Mouse (Mus musculus) forebrain, postnatal 0 days (tissue): ENCODE data around the gene Lcorl. TPM values are rescaled to one million over a fixed set of nuclear protein-coding genes. Genes with fewer than 3 reads are reported as not detected.
A peak's percentile ranks its signal among the peaks of the same experiment; 100 is the strongest.

Experiments
- ATAC-seq: fragments of 200-750 bp; cut with Nextera tagmentation; 2 replicates; pipeline ENCODE4 v1.8.0; 2017; ENCODE audit warnings: mild to moderate bottlenecking, moderate library complexity
- DNase-seq: peaks from one replicate; pipeline ENCODE4 v3.0.0-alpha.2; 2015
- H3K27ac ChIP-seq: fragments of 300-500 bp; sonication (generic); 2 replicates; pipeline ENCODE4 v1.5.1; 2014; ENCODE audit warnings: low read depth, mild to moderate bottlenecking, antibody characterized with exemption, low read length, moderate library complexity, mixed read lengths
- H3K27me3 ChIP-seq: fragments of 300-500 bp; sonication (generic); 2 replicates; pipeline ENCODE4 v1.6.1; 2014; ENCODE audit warnings: mild to moderate bottlenecking, low read length, mixed read lengths; ENCODE audit not compliant: insufficient read depth
- H3K36me3 ChIP-seq: fragments of 300-500 bp; sonication (generic); 2 replicates; pipeline ENCODE4 v1.6.1; 2014; ENCODE audit warnings: mild to moderate bottlenecking, moderate library complexity; ENCODE audit not compliant: insufficient read depth
- H3K4me1 ChIP-seq: fragments of 300-500 bp; sonication (generic); 2 replicates; pipeline ENCODE4 v1.6.1; 2014; ENCODE audit warnings: antibody characterized with exemption; ENCODE audit not compliant: insufficient read depth
- H3K4me2 ChIP-seq: fragments of 300-500 bp; sonication (generic); 2 replicates; pipeline ENCODE4 v1.6.1; 2014; ENCODE audit warnings: low read depth, mild to moderate bottlenecking, moderate library complexity
- H3K4me3 ChIP-seq: fragments of 300-500 bp; sonication (generic); 2 replicates; pipeline ENCODE4 v1.5.1; 2014; ENCODE audit warnings: low read depth, low read length, mixed read lengths
- H3K9ac ChIP-seq: fragments of 300-500 bp; sonication (generic); 2 replicates; pipeline ENCODE4 v1.6.1; 2014; ENCODE audit warnings: mild to moderate bottlenecking
- H3K9me3 ChIP-seq: fragments of 300-500 bp; sonication (generic); 2 replicates; pipeline ENCODE4 v1.6.1; 2016; ENCODE audit warnings: low read length
- CTCF ChIP-seq: sonication (generic); IDR thresholded peaks from 2 replicates; pipeline ENCODE4 v1.5.1; 2016; ENCODE audit warnings: antibody characterized with exemption, control low read depth, low read depth
- WGBS: fragments of 180-500 bp; shearing (Covaris S2); extraction: QIAGEN DNeasy Blood & Tissue Kit; methylation state at CpG from one replicate; pipeline ENCODE4 v1.1.7; 2014; 5-methylcytosine and 5-hydroxymethylcytosine counted together
- polyA plus RNA-seq: library from polyadenylated mRNA; unstranded; fragments of >200 nt; fragmentation: Nextera tagmentation; extraction: Ambion mirVana; gene quantifications from 2 replicates; pipeline ENCODE4 v1.2.1, GENCODE M21; 2015
- total RNA-seq: library from RNA; depleted of rRNA; stranded (reverse); fragments of >200 nt; gene quantifications from 2 replicates; pipeline ENCODE4 v1.2.3, GENCODE M21; 2014

Lcorl gene
- total and polyA plus RNA-seq, 2 experiments from 2014 or later, result 60.4 to 81.4 TPM

DNA sequence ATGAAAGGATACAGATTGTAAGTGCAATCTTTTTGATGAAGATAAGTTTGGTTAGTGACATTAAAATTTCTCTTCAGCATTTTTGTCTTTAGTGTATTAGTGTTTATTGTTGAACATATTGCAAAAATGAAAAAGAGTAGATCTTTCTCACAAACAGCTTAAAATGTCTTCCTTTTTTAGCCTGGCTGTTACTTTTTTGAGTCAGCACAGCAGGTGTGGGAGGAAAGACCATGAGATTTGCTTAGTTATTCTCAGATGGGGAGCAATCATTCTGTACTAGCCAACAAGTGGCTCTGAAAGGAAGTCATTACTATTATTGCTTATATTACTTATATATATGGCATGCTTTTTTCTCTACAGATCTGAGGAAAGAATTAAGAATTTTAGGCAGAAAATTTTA, 177.5 kb downstream of the Lcorl start:
- H3K9ac ChIP-seq, result no peak overlapping the region
- no peaks in the 10 kb centered on the region for H3K9me3 ChIP-seq
- TF ChIP-seq CTCF, result no peak
- ATAC-seq (no peak), DNase-seq (no peak)
- H3K36me3 ChIP-seq, result no peaks in the 10 kb centered on the region
- no peak overlapping the region for H3K4me2 ChIP-seq
- no peak overlapping the region for H3K4me3 ChIP-seq
- no peak overlapping the region for H3K27ac ChIP-seq
- H3K27me3 ChIP-seq, result no peaks in the 10 kb centered on the region
- H3K4me1 ChIP-seq, result no peaks in the 10 kb centered on the region

DNA sequence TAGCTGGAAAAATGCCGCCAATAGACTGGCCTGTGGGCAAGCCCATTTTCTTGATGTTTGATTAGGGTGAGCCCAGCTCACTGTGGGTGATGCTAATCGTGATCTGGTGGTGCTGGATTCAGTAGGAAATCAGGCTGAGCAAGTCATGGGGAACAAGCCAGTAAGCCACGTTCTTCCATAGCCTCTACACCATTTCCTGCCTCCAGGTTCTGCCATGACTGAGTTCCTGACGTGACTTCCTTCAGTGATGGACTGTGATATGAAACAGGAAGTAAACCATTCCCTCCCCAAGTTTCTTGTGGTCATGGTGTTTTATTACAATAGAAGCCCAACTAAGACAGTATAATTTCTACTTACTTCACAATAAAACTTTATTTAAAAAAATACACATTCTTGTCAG, 179.8 kb downstream of the Lcorl start:
- H3K36me3 ChIP-seq, result no peaks in the 10 kb centered on the region
- no peak overlapping the region for H3K9ac ChIP-seq
- H3K4me2 ChIP-seq, result no peak overlapping the region
- TF ChIP-seq CTCF, result no peak
- no peaks in the 10 kb centered on the region for H3K27me3 ChIP-seq
- DNase-seq, result no peak
- no peak overlapping the region for H3K4me3 ChIP-seq
- H3K4me1 ChIP-seq, result no peaks in the 10 kb centered on the region
- WGBS, result 84% methylated on average over 4 of the region's 4 CpGs
- no peaks in the 10 kb centered on the region for H3K9me3 ChIP-seq
- no peak for ATAC-seq
- no peak overlapping the region for H3K27ac ChIP-seq

DNA sequence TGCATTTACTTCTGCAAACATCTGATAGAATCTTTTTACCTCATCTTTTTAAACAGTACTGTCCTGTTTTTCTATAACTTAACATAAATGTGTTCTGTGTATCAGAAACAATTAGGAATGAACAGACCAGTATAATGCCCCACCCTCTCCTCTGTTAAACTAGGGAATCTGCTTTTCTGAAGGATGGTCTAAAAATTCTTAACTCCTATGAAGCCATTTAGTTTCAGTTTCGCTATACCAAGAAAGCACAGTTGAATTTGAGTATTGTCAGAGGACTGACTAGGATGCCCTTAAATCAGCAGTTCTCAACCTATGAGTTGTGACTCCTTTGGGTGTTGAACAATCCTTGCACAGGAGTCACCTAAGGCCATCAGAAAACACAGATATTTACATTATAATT, 182.4 kb downstream of the Lcorl start:
- no peak for TF ChIP-seq CTCF
- Histone ChIP-seq H3K27me3 (no peaks in the 10 kb centered on the region), H3K36me3 (no peaks in the 10 kb centered on the region), H3K4me2 (no peak overlapping the region), H3K9ac (no peak overlapping the region), H3K27ac (no peak overlapping the region), H3K9me3 (no peaks in the 10 kb centered on the region), H3K4me3 (no peak overlapping the region), H3K4me1 (no peaks in the 10 kb centered on the region)
- no peak for ATAC-seq
- WGBS, result 96% methylated on average over 1 of the region's 1 CpGs
- no peak for DNase-seq

DNA sequence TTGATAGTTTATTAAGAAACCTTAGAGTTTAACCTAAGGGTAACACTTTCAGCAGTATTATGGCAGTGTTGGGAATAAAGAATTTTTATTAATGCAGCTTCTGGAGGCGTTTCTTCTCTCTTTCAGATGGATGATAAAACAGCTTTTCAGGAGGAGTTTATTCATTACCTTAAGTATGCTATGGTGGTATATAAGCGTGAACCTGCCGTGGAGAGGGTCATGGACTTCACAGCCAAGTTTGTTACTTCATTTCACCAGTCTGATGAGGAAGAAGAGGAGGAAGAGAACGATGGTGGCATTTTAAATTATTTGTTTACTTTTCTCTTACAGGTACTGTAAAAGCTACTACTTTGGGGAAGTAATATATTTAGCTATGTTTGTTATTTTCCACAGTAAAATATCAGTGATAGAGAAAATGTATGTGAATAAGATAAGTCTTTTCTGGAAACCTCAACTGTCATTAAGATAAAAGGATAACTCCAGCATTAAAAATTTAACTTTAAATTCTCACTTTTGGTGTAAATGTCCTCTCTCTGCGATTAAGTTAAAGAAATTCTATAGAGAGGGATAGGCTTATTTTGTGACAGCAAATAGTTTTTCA, 186.4 kb downstream of the Lcorl start:
- Histone ChIP-seq H3K4me2 (no peak overlapping the region), H3K36me3 (no peaks in the 10 kb centered on the region), H3K4me1 (no peaks in the 10 kb centered on the region; the same call in 1 of the 2 replicates), H3K9ac (no peak overlapping the region), H3K4me3 (0 out of 2 replicates have a peak overlapping the region, but pooled peaks have one; percentile 73), H3K27me3 (no peaks in the 10 kb centered on the region), H3K27ac (no peak overlapping the region), H3K9me3 (no peaks in the 10 kb centered on the region)
- DNase-seq, result no peak
- 49% methylated on average over 5 of the region's 5 CpGs for WGBS
- ATAC-seq, result no peak
- TF ChIP-seq CTCF, result no peak

DNA sequence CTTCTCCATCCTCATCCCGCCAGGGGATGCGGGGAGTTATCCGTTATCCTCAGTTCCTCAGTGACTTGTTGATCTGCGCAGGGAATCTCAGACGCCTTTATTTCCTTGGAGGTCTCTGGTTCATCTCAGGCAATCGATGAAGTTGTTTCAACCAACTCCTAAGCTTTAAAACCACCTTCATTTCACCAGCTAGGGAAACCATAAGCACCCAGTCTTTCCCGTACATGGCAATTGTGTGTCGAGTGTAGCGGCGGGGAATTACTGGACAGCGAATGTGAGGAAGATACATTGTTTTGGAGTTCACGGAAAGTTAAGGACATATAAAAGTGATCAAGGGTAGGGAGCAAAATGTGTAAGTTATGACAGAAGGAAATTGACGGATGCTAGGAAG, 187.1 kb downstream of the Lcorl start:
- DNase-seq (no peak), ATAC-seq (no peak; the same call in 1 of the 2 replicates)
- Histone ChIP-seq H3K4me1 (no peaks in the 10 kb centered on the region; the same call in 1 of the 2 replicates), H3K9me3 (no peaks in the 10 kb centered on the region), H3K4me3 (peak overlapping the region; percentile 73), H3K36me3 (no peaks in the 10 kb centered on the region), H3K27ac (no peak overlapping the region), H3K4me2 (peak overlapping the region; percentile 99), H3K9ac (peak overlapping the region; percentile 48), H3K27me3 (no peaks in the 10 kb centered on the region)
- TF ChIP-seq CTCF, result no peak
- under 1% methylated on average over 13 of the region's 13 CpGs for WGBS

DNA sequence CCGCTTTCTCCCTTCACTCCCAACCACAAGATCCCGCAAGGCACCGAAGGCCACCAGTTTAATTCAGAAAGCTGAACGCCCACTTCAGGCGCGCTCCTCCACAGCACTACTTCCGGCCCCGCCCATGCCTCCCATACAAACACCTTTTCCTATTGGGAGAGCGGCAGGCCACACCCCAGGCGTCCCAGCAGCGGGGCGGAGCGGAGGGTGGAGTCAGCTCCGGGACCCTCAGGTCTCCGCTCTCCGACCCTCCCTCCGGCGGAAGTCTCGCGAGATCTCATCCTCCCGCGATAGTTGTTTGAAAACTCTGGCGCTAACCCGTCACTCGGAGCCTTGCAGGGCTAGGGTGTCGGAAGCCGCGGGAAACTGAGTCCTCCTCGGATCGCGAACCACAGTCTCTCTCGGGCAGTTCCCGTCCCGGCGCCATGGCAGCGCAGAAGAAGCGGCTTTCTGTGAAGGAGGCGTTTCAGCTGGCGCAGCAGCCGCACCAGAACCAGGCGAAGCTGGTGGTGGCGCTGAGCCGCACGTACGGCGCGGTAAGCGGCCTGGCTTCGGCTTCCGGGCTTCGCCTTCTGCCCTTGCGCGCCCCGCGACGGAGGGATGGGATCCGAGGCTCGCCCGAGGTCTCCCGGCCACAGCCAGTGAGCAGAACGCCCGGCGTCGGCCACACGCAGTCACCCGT, 187.7 kb downstream of the Lcorl start, which contains the start of gene Ncapg:
Gene Ncapg (plus strand): TSS at position 322 of the 682 bp plus-strand sequence.
- Histone ChIP-seq H3K36me3 (no peaks in the 10 kb centered on the region), H3K4me1 (no peaks in the 10 kb centered on the region; the same call in 1 of the 2 replicates), H3K9ac (peak within 1 kb of the TSS; percentile 60), H3K9me3 (no peaks in the 10 kb centered on the region), H3K4me3 (peak within 1 kb of the TSS; percentile 73), H3K4me2 (peak within 1 kb of the TSS; percentile 99), H3K27me3 (no peaks in the 10 kb centered on the region), H3K27ac (peak within 1 kb of the TSS; percentile 74)
- TF ChIP-seq CTCF, result 0 out of 2 replicates have a peak, but pooled peaks have one; percentile 4
- DNase-seq, result peak; percentile 99
- under 1% methylated on average over 66 of the region's 66 CpGs for WGBS
- peak; percentile 100 for ATAC-seq

DNA sequence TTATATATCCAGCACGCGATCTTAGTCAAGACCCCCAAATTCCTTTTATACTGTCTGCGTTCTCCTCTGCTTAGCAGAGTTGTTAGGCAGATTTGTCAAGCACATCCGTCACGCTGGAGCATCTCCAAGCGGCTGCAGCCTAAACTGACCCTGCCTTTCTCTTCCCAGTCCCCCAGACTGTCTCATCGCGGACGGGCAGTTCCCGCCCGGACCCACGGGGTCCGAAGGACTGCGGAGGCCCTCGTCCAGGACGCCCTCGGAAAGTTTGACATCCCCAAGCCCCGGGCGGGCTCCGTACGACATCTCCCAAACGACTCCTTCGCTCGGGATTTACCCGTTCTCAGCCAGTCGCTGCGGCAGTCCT, 188.2 kb downstream of the Lcorl start:
- peak overlapping the region; percentile 73 for H3K4me3 ChIP-seq
- H3K9ac ChIP-seq, result peak overlapping the region; percentile 60
- H3K36me3 ChIP-seq, result no peaks in the 10 kb centered on the region
- DNase-seq (no peak), ATAC-seq (no peak; the same call in 1 of the 2 replicates)
- peak overlapping the region; percentile 74 for H3K27ac ChIP-seq
- no peaks in the 10 kb centered on the region for H3K27me3 ChIP-seq
- no peaks in the 10 kb centered on the region; the same call in 1 of the 2 replicates for H3K4me1 ChIP-seq
- peak overlapping the region; percentile 99 for H3K4me2 ChIP-seq
- TF ChIP-seq CTCF, result no peak
- WGBS, result under 1% methylated on average over 27 of the region's 27 CpGs
- no peaks in the 10 kb centered on the region for H3K9me3 ChIP-seq
